Mouse (Mus musculus) frontal cortex, adult 2 months (tissue): Measurements from ENCODE around the gene Gm26661. TPM values are rescaled to one million over a fixed set of nuclear protein-coding genes. Genes with fewer than 3 reads are reported as not detected.
A peak's percentile ranks its signal among the peaks of the same experiment; 100 is the strongest.

Experiments
- DNase-seq, 2 experiments: peaks; one replicate each; pipeline ENCODE4 v3.0.0; 2022; ENCODE audit warnings: low spot score in 1 of 2; ENCODE audit errors: extremely low spot score in 1 of 2
- polyA plus RNA-seq: library from polyadenylated mRNA; depleted of rRNA; stranded (reverse); fragments of >200 nt; gene quantifications from 2 replicates; pipeline ENCODE4 v1.2.3, GENCODE M21; 2012; rRNA removed

The Gm26661 gene
- polyA plus RNA-seq, 1 experiment = not detected

- no peak for DNase-seq
Observed at GRCm38 (mm10) chr14:7818463-7819121, 27.2 kb downstream of the Gm26661 start.

- no peak for DNase-seq
Observed at GRCm38 (mm10) chr14:7819446-7819845, 28.1 kb downstream of the Gm26661 start.

- no peak for DNase-seq
Observed at GRCm38 (mm10) chr14:7821341-7821740, 30.0 kb downstream of the Gm26661 start.

- DNase-seq = no peak
Observed at GRCm38 (mm10) chr14:7822693-7823092, 31.3 kb downstream of the Gm26661 start.

DNA sequence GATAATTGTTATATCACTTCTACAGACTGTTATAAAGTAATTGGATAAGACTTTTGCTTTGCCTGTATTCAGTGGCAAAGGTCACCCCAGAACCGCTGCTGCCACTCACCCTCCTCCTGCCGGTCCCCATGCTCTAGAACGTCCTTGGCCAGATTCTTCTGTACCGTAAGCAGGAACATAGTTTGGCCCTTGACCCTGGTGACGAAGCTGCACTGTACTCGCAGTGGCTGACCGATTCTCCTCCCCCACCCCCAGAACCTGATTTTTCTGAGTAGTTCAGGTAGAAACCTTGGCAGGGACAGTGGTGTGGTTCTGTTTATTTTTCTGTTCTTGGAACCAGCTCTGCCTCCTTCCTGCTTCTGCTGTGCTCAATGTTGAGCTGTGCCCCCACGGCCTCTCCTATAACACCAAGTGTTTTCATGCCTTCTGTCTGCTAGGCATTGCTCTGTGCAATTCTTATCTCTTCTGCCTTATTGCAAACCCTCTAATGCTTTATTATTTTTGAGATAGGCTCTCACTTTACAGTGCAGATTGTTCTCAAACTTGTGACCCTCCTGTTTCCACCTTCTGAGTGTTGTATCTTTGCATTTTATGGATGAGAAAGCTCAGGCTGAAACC is 33.4 kb downstream of the Gm26661 start:
- no peak for DNase-seq

- no peak for DNase-seq
Observed at GRCm38 (mm10) chr14:7826151-7826937, 35.0 kb downstream of the Gm26661 start.

- no peak for DNase-seq
Observed at GRCm38 (mm10) chr14:7829181-7829580, 37.8 kb downstream of the Gm26661 start.

GRCm38 (mm10) chr14:7831770-7832439 is 40.5 kb downstream of the Gm26661 start:
- no peak for DNase-seq

GRCm38 (mm10) chr14:7832440-7832783 is 41.0 kb downstream of the Gm26661 start:
- peak in 1 of 2 experiments; percentile 39 for DNase-seq

GRCm38 (mm10) chr14:7833458-7833857 is 42.1 kb downstream of the Gm26661 start:
- DNase-seq = no peak

DNA sequence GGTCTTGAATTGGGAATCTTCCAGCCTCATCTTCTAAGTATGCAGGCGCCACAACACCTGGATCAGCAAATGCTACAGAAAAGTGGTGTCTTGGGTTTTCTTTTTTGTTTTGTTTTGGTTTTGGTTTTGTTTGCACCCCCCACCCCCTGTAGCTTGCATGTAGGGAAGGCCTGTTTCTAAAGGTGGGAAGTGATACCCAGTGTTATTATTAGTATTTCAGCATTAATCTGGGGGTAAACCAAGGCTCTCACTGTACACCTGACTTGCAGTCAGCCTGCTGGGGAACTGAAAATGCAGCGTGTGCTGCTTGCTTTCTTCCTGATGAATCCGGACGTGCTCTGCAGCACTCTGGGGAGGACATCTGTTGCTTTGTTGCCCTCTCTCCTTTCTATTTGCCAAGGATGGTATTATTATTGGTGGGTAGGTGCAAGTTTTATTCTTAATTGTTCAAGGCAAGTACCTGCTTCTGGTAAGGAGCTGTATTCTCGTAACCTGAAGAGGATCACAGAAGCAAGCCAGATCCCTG is 47.2 kb downstream of the Gm26661 start:
- DNase-seq = no peak

DNA sequence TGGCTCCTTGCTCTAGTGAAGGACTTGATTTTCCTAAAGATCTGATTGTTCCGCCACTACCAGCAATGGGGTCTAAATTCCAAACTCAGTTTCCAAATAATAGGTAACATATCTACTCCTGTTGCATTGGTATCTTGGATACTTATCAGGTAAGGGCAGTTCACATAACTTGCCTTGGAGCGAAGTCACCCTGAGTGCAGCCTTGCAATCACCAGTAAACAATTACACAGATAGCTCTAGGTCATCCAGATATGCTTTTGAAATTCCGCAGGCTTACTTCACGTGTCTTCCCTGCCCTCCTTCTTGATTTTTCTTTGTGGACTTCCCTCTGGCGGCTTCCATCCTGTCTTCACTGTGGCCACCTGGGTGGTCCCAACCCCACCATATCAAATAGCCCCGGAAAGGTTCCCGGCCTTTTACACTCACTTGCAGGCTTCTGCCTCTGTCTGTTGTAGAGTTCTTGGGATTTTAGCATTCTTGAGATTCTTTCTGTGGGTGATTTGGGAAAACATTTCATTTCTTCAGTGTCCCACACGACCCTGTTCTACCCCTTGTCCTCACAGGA is 48.6 kb downstream of the Gm26661 start:
- no peak for DNase-seq

Other genes starting within 250 kb of the Gm26661 start
- gene Gm3558, start 223.0 kb upstream of the Gm26661 start, polyA plus RNA-seq = 1.5 and 1.6 TPM in 2 replicates
- not detected in 2 replicates for gene Gm10338, start 196.0 kb upstream of the Gm26661 start, polyA plus RNA-seq
- not detected in 2 replicates for gene Gm10128, start 147.6 kb upstream of the Gm26661 start, polyA plus RNA-seq
- 29.2 and 31.5 TPM in 2 replicates for gene Flnb, start 26.4 kb downstream of the Gm26661 start, polyA plus RNA-seq
- not detected in 2 replicates for gene Gm45521, start 165.7 kb downstream of the Gm26661 start, polyA plus RNA-seq
- 0.08 TPM in 2 replicates for gene Dnase1l3, start 203.0 kb downstream of the Gm26661 start, polyA plus RNA-seq
- 46.4 and 50.4 TPM in 2 replicates for gene Abhd6, start 211.3 kb downstream of the Gm26661 start, polyA plus RNA-seq